In genomic region chr10:95555866-95556265, GRCm38 (mm10) we compare ENCODE assay signal across 19 mouse cellular contexts. TPM values are rescaled to one million over a fixed set of nuclear protein-coding genes. Genes with fewer than 3 reads are reported as not detected.
A peak's percentile ranks its signal among the peaks of the same experiment; 100 is the strongest.
DNase-seq lines count a peak whose midpoint lies in the region; ATAC-seq and TF ChIP-seq lines count a peak whose summit lies in the region.
"Had no signal": no experiment of that assay in that cellular context is flagged by ENCODE, and none has a peak within 500 bp of the region (broad histone marks: within the 10 kb centered on the region; RNA-seq: fewer than 3 reads in every experiment).

No protein-coding gene starts in this region.

- H3K9ac ChIP-seq in heart, embryonic 11.5 days (ENCODE audit: low read depth, low read length), result 0 out of 2 replicates have a peak overlapping the region, but pooled peaks have one; percentile 18
- H3K9ac ChIP-seq in liver, postnatal 0 days (replicated peaks), result no peak overlapping the region
- H3K9ac ChIP-seq: forebrain, embryonic 12.5 days; hindbrain, embryonic 12.5 days; midbrain, embryonic 13.5 days; neural tube, embryonic 12.5 days had no signal

- H3K4me3 ChIP-seq in erythroblast, embryonic 14.5 days (replicated peaks), result peak overlapping the region; percentile 20
- H3K4me3 ChIP-seq in heart, embryonic 11.5 days (ENCODE audit: low read depth, low read length), result no peak overlapping the region
- H3K4me3 ChIP-seq in kidney, adult 2 months (ENCODE audit: insufficient read depth, low read depth, low read length), result peak overlapping the region; percentile 30
- no peak overlapping the region for H3K4me3 ChIP-seq in liver, postnatal 0 days (ENCODE audit: low read depth, low read length)
- H3K4me3 ChIP-seq: forebrain, embryonic 12.5 days; hindbrain, embryonic 12.5 days; midbrain, embryonic 13.5 days; neural tube, embryonic 12.5 days had no signal

- no peaks in the 10 kb centered on the region for H3K27me3 ChIP-seq in erythroblast, embryonic 14.5 days (ENCODE audit: control insufficient read depth)
- H3K27me3 ChIP-seq in heart, embryonic 11.5 days (ENCODE audit: control insufficient read depth, insufficient read depth, low read length), result no peaks in the 10 kb centered on the region
- H3K27me3 ChIP-seq in kidney, adult 2 months (replicated peaks; ENCODE audit: control insufficient read depth, insufficient read depth, low read length), result no peaks in the 10 kb centered on the region
- no peaks in the 10 kb centered on the region for H3K27me3 ChIP-seq in liver, postnatal 0 days (ENCODE audit: insufficient read depth, low read length)
- H3K27me3 ChIP-seq: forebrain, embryonic 12.5 days; hindbrain, embryonic 12.5 days; midbrain, embryonic 13.5 days; neural tube, embryonic 12.5 days had no signal

- no peak for TF ChIP-seq CTCF in kidney, adult 2 months (conservative IDR thresholded peaks at IDR 0.05; ENCODE audit: insufficient read depth, insufficient read length, low read depth, low read length)
- TF ChIP-seq CTCF in liver, postnatal 0 days (IDR thresholded peaks at IDR 0.05; ENCODE audit: low read depth), result no peak

- no peak for TF ChIP-seq POLR2A in kidney, adult 2 months (IDR thresholded peaks at IDR 0.05; ENCODE audit: low read depth, low read length)

- no peak for ATAC-seq in erythroblast, adult 5-6 weeks (replicated peaks; ENCODE audit: low FRiP score, poor library complexity, severe bottlenecking)
- no peak for ATAC-seq in heart, embryonic 11.5 days (replicated peaks; ENCODE audit: insufficient number of reproducible peaks, low FRiP score, low TSS enrichment)
- no peak for ATAC-seq in liver, postnatal 0 days
- ATAC-seq: midbrain, embryonic 13.5 days had no signal

- H3K9me3 ChIP-seq in erythroblast, embryonic 14.5 days (ENCODE audit: control insufficient read depth, low read length), result no peaks in the 10 kb centered on the region
- no peaks in the 10 kb centered on the region for H3K9me3 ChIP-seq in heart, embryonic 11.5 days (replicated peaks; ENCODE audit: control insufficient read depth, low read length)
- no peaks in the 10 kb centered on the region for H3K9me3 ChIP-seq in liver, postnatal 0 days (ENCODE audit: low read length)
- H3K9me3 ChIP-seq: forebrain, embryonic 12.5 days; hindbrain, embryonic 12.5 days; midbrain, embryonic 13.5 days; neural tube, embryonic 12.5 days had no signal

- WGBS in heart, embryonic 11.5 days (ENCODE audit: insufficient replicate concordance), result 82% methylated on average over 11 of the region's 11 CpGs
- 45% methylated on average over 11 of the region's 11 CpGs for WGBS in kidney, adult 2 months
- 92% methylated on average over 11 of the region's 11 CpGs for WGBS in liver, postnatal 0 days (ENCODE audit: insufficient replicate concordance)

- no peak overlapping the region for H3K4me2 ChIP-seq in heart, embryonic 11.5 days
- H3K4me2 ChIP-seq in liver, postnatal 0 days (ENCODE audit: low read depth, low read length), result no peak overlapping the region
- H3K4me2 ChIP-seq: forebrain, embryonic 12.5 days; hindbrain, embryonic 12.5 days; midbrain, embryonic 13.5 days; neural tube, embryonic 12.5 days had no signal

- peaks cover 74% of the 10 kb centered on the region for H3K4me1 ChIP-seq in erythroblast, embryonic 14.5 days (ENCODE audit: control insufficient read depth)
- peaks cover 21% of the 10 kb centered on the region for H3K4me1 ChIP-seq in heart, embryonic 11.5 days (ENCODE audit: control insufficient read depth, insufficient read depth, low read length)
- H3K4me1 ChIP-seq in kidney, adult 2 months (ENCODE audit: control insufficient read depth, insufficient read depth, low read length), result peaks cover 16% of the 10 kb centered on the region; the same call in 1 of the 2 replicates
- peaks cover 23% of the 10 kb centered on the region for H3K4me1 ChIP-seq in liver, postnatal 0 days (ENCODE audit: insufficient read depth)

- no peak for TF ChIP-seq EP300 in liver, postnatal 0 days (IDR thresholded peaks at IDR 0.05; ENCODE audit: low read depth)

- no peak for DNase-seq in heart, adult 9 months (ENCODE audit: low spot score in 2 of 2)
- DNase-seq in kidney, adult 2 months, result no peak
- no peak for DNase-seq in kidney, adult 8-10 months
- no peak for DNase-seq in liver, postnatal 0 days
- DNase-seq in liver, result no peak
- DNase-seq: cerebellum, adult 18-20 months; cerebellum, postnatal 25 days; embryo, embryonic 11 days; layer of hippocampus, postnatal 36 days; lung, adult 18-20 months; lung, postnatal 14 days; right cerebral cortex, postnatal 4 days had no signal

- peaks cover 100% of the 10 kb centered on the region for H3K36me3 ChIP-seq in erythroblast, embryonic 14.5 days (ENCODE audit: control insufficient read depth)
- H3K36me3 ChIP-seq in heart, embryonic 11.5 days (ENCODE audit: control insufficient read depth, insufficient read depth, low read length), result peaks cover 2% of the 10 kb centered on the region; the same call in 1 of the 2 replicates
- H3K36me3 ChIP-seq in kidney, adult 2 months (ENCODE audit: control insufficient read depth, insufficient read depth, low read length), result no peaks in the 10 kb centered on the region; the same call in 1 of the 2 replicates
- peaks cover 66% of the 10 kb centered on the region for H3K36me3 ChIP-seq in liver, postnatal 0 days (replicated peaks; ENCODE audit: insufficient read depth, low read length)

- H3K27ac ChIP-seq in heart, embryonic 11.5 days (ENCODE audit: low read depth, low read length), result peak overlapping the region; percentile 43; the same call in 1 of the 2 replicates
- H3K27ac ChIP-seq in kidney, adult 2 months (ENCODE audit: insufficient read depth, low read depth, low read length), result peak overlapping the region; percentile 63
- H3K27ac ChIP-seq in liver, postnatal 0 days (ENCODE audit: low read depth), result 0 out of 2 replicates have a peak overlapping the region, but pooled peaks have one; percentile 6
- H3K27ac ChIP-seq: forebrain, embryonic 12.5 days; hindbrain, embryonic 12.5 days; midbrain, embryonic 13.5 days; neural tube, embryonic 12.5 days had no signal

RNA-seq across cellular contexts. Expression of gene Nudt4, which starts 8.1 kb away (rescaled TPM):
- polyA plus RNA-seq in erythroblast, embryonic 14.5 days (2012), result 21.2 and 28.8 TPM in 2 replicates
- total RNA-seq in erythroblast, adult 5-6 weeks (2015; ENCODE audit: low replicate concordance), result 103 and 137 TPM in 2 replicates
- 135 and 144 TPM in 2 replicates for total RNA-seq in erythroblast, adult 5-6 weeks (2017; ENCODE audit: low replicate concordance)
- polyA plus RNA-seq in heart, embryonic 11.5 days (2014; fragmentation: Nextera tagmentation; extraction: Ambion mirVana), result 134 and 147 TPM in 2 replicates
- 88.6 and 92.7 TPM in 2 replicates for polyA plus RNA-seq in kidney, adult 2 months (2012; rRNA removed)
- 52.9 and 56.7 TPM in 2 replicates for polyA plus RNA-seq in liver, postnatal 0 days (2015; fragmentation: Nextera tagmentation; extraction: Ambion mirVana)

RNA-seq across cellular contexts. Expression of gene Ube2n, which starts 40.9 kb away (rescaled TPM):
- polyA plus RNA-seq in erythroblast, embryonic 14.5 days (2012), result 4.4 and 6.9 TPM in 2 replicates
- total RNA-seq in erythroblast, adult 5-6 weeks (2015; ENCODE audit: low replicate concordance), result 139 and 159 TPM in 2 replicates
- 19.4 and 23.5 TPM in 2 replicates for total RNA-seq in erythroblast, adult 5-6 weeks (2017; ENCODE audit: low replicate concordance)
- polyA plus RNA-seq in heart, embryonic 11.5 days (2014; fragmentation: Nextera tagmentation; extraction: Ambion mirVana), result 319 and 322 TPM in 2 replicates
- polyA plus RNA-seq in kidney, adult 2 months (2012; rRNA removed), result 41.7 and 53.2 TPM in 2 replicates
- 92.7 and 94.2 TPM in 2 replicates for polyA plus RNA-seq in liver, postnatal 0 days (2015; fragmentation: Nextera tagmentation; extraction: Ambion mirVana)

RNA-seq across cellular contexts. Expression of gene Mrpl42, which starts 54.1 kb away (rescaled TPM):
- 0.95 and 1.3 TPM in 2 replicates for polyA plus RNA-seq in erythroblast, embryonic 14.5 days (2012)
- total RNA-seq in erythroblast, adult 5-6 weeks (2015; ENCODE audit: low replicate concordance), result 29.2 and 61.9 TPM in 2 replicates
- total RNA-seq in erythroblast, adult 5-6 weeks (2017; ENCODE audit: low replicate concordance), result 18.5 and 27.3 TPM in 2 replicates
- polyA plus RNA-seq in heart, embryonic 11.5 days (2014; fragmentation: Nextera tagmentation; extraction: Ambion mirVana), result 518 and 543 TPM in 2 replicates
- polyA plus RNA-seq in kidney, adult 2 months (2012; rRNA removed), result 242 and 322 TPM in 2 replicates
- polyA plus RNA-seq in liver, postnatal 0 days (2015; fragmentation: Nextera tagmentation; extraction: Ambion mirVana), result 163 and 168 TPM in 2 replicates

Comparison
In these comparisons a context has a peak if more than half of its experiments do, and no peak if none do; other contexts are left out.
1. H3K4me3 ChIP-seq: peak in erythroblast, embryonic 14.5 days (single experiment) and kidney, adult 2 months (single experiment); none in heart, embryonic 11.5 days (single experiment) and liver, postnatal 0 days (single experiment).
2. H3K27ac ChIP-seq: peak in every context shown above with its lines; median percentile 63 in kidney, adult 2 months; 43 in heart, embryonic 11.5 days; 6 in liver, postnatal 0 days.
3. RNA of gene Mrpl42, which starts 54.1 kb away (polyA plus RNA-seq): 518 to 543 TPM in heart, embryonic 11.5 days, 242 to 322 TPM in kidney, adult 2 months and 163 to 168 TPM in liver, postnatal 0 days; 0.95 to 1.3 TPM in erythroblast, embryonic 14.5 days; every median in the first group is over 10 times any median in the second.